Mouse (Mus musculus) CH12.LX (cell line): Measurements from ENCODE around the gene Prokr1.

ENCODE experiments used
- CHD2 ChIP-seq: IDR thresholded peaks from 2 replicates; pipeline ENCODE4 v1.6.1; 2011; ENCODE audit warnings: low read length, improper control_type of control experiment
- CTCF ChIP-seq, 2 experiments: IDR thresholded peaks in 1 of 2; conservative IDR thresholded peaks in 1 of 2; 2 replicates each; pipeline ENCODE4 v1.5.1; 2011 to 2012; ENCODE audit warnings: low read depth in 2 of 2, low read length in 2 of 2, improper control_type of control experiment in 1 of 2, inconsistent platforms in 1 of 2, mild to moderate bottlenecking in 1 of 2, moderate library complexity in 1 of 2
- EP300 ChIP-seq: IDR thresholded peaks from 2 replicates; pipeline ENCODE4 v1.6.1; 2011; ENCODE audit warnings: low read length, improper control_type of control experiment
- JUND ChIP-seq: conservative IDR thresholded peaks from 2 replicates; pipeline ENCODE4 v1.6.1; 2011; ENCODE audit warnings: low read depth, low read length, improper control_type of control experiment
- MXI1 ChIP-seq: IDR thresholded peaks from 2 replicates; pipeline ENCODE4 v1.6.1; 2011; ENCODE audit warnings: mild to moderate bottlenecking, low read depth, low read length, improper control_type of control experiment
- NELFE ChIP-seq: IDR thresholded peaks from 2 replicates; pipeline ENCODE4 v1.6.1; 2011; ENCODE audit warnings: low read depth, low read length, improper control_type of control experiment
- NRF1 ChIP-seq: IDR thresholded peaks from 2 replicates; pipeline ENCODE4 v1.6.1; 2014; ENCODE audit warnings: low read depth, mild to moderate bottlenecking, inconsistent platforms, low read length, improper control_type of control experiment, moderate library complexity
- POLR2A ChIP-seq: IDR thresholded peaks from 2 replicates; pipeline ENCODE4 v1.6.1; 2011; ENCODE audit warnings: low read depth, mild to moderate bottlenecking, improper control_type of control experiment, low read length
- POLR2AphosphoS2 ChIP-seq: IDR thresholded peaks from 2 replicates; pipeline ENCODE4 v1.6.1; 2011; ENCODE audit warnings: low read depth, low read length, improper control_type of control experiment
- RAD21 ChIP-seq: IDR thresholded peaks from 2 replicates; pipeline ENCODE4 v1.6.1; 2011; ENCODE audit warnings: low read depth, mild to moderate bottlenecking, low read length, improper control_type of control experiment, moderate library complexity
- SMC3 ChIP-seq: IDR thresholded peaks from 2 replicates; pipeline ENCODE4 v1.6.1; 2011; ENCODE audit warnings: low read depth, low read length, improper control_type of control experiment
- UBTF ChIP-seq: IDR thresholded peaks from 2 replicates; pipeline ENCODE4 v1.6.1; 2012; ENCODE audit warnings: low read depth, mild to moderate bottlenecking, inconsistent platforms, low read length, improper control_type of control experiment, moderate library complexity
- ZMIZ1 ChIP-seq: IDR thresholded peaks from 2 replicates; pipeline ENCODE4 v1.6.1; 2012; ENCODE audit warnings: low read depth, mild to moderate bottlenecking, inconsistent platforms, low read length, improper control_type of control experiment

GRCm38 (mm10) chr6:87618021-87618420, 27.5 kb upstream of the Prokr1 start:
- TF ChIP-seq POLR2A = no peak
- no peak for TF ChIP-seq CTCF (conservative IDR thresholded peaks at IDR 0.05 in 1 of 2, IDR thresholded peaks at IDR 0.05 in 1 of 2; ENCODE audit: low read depth in 2 of 2, low read length in 2 of 2)
- TF ChIP-seq UBTF = no peak
- TF ChIP-seq EP300 = no peak
- no peak for TF ChIP-seq RAD21
- TF ChIP-seq CHD2 = no peak
- TF ChIP-seq SMC3 = no peak
- TF ChIP-seq ZMIZ1 = no peak
- no peak for TF ChIP-seq MXI1
- TF ChIP-seq NELFE = no peak
- TF ChIP-seq POLR2AphosphoS2 = no peak
- TF ChIP-seq JUND = no peak
- TF ChIP-seq NRF1 = no peak
